In the genomic region with DNA sequence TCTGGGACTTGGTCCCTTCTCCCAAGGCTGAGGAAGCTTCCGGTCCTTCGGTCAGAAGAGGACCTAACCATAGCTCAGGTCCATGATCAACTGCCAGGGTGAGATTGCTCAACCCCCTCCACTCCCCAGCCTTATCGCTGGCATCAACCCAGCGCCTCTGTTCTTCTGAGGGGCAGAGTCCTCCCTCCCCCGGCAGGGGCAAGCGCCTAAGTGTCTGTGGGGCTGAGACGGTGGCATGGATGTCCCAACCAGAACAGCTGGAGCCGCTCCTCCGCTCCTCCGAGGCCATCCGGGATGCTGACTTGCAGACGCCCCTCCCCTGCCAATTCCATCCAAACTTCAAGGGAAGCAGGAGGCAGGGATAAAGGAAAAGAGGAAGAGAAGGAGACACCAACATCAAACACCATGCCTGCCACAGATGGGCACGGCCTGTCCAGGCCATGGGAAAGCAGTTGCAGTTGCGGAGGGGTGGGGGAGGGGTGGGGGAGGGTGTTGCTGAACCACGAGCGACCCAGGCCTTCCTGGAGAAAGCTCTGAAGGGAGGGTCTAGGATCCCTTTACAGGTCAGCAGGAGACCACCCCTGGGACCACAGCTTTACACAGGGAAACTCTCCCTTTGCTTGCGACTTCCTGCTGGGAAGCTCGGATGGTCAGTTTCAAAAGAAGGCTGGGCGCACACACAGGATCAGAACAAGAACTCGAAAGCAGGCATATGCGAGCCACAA, we compare ENCODE assay signal across 9 mouse cellular contexts. TPM values are rescaled to one million over a fixed set of nuclear protein-coding genes. Genes with fewer than 3 reads are reported as not detected.
DNase-seq lines count a peak whose midpoint lies in the region; ATAC-seq and TF ChIP-seq lines count a peak whose summit lies in the region.
"Had no signal": no experiment of that assay in that cellular context is flagged by ENCODE, and none has a peak within 500 bp of the region (broad histone marks: within the 10 kb centered on the region; RNA-seq: fewer than 3 reads in every experiment).

No protein-coding gene starts in this region.

- no peak for ATAC-seq in hindbrain, embryonic 15.5 days (ENCODE audit: low FRiP score, low read depth)
- ATAC-seq in liver, embryonic 13.5 days (ENCODE audit: low read depth) = peak; percentile 7; the same call in 1 of the 2 replicates
- ATAC-seq in midbrain, postnatal 0 days (ENCODE audit: low FRiP score) = no peak

- peak overlapping the region; percentile 93; the same call in 1 of the 2 replicates for H3K9ac ChIP-seq in hindbrain, embryonic 15.5 days
- H3K9ac ChIP-seq in liver, embryonic 13.5 days = peak overlapping the region; percentile 90
- peak overlapping the region; percentile 93; the same call in 1 of the 2 replicates for H3K9ac ChIP-seq in midbrain, postnatal 0 days (replicated peaks; ENCODE audit: low read length, poor library complexity, severe bottlenecking)

- peaks cover 44% of the 10 kb centered on the region for H3K4me1 ChIP-seq in thymus, adult 2 months (replicated peaks; ENCODE audit: control insufficient read depth, insufficient read depth, low read length)
- H3K4me1 ChIP-seq in forebrain, embryonic 10.5 days = peaks cover 61% of the 10 kb centered on the region
- peaks cover 41% of the 10 kb centered on the region for H3K4me1 ChIP-seq in hindbrain, embryonic 15.5 days (replicated peaks)
- H3K4me1 ChIP-seq in liver, embryonic 13.5 days (replicated peaks) = peaks cover 70% of the 10 kb centered on the region
- peaks cover 12% of the 10 kb centered on the region for H3K4me1 ChIP-seq in midbrain, postnatal 0 days (ENCODE audit: insufficient read depth, low read length)

- H3K4me3 ChIP-seq in thymus, adult 2 months (ENCODE audit: control insufficient read depth, insufficient read depth, low read length) = no peak overlapping the region
- peak overlapping the region; percentile 92 for H3K4me3 ChIP-seq in forebrain, embryonic 10.5 days
- H3K4me3 ChIP-seq in hindbrain, embryonic 15.5 days = peak overlapping the region; percentile 85
- peak overlapping the region; percentile 81 for H3K4me3 ChIP-seq in liver, embryonic 13.5 days (replicated peaks)
- peak overlapping the region; percentile 89 for H3K4me3 ChIP-seq in midbrain, postnatal 0 days (ENCODE audit: low read depth, low read length)

- H3K27me3 ChIP-seq in thymus, adult 2 months (ENCODE audit: control insufficient read depth, insufficient read depth, low read length) = no peaks in the 10 kb centered on the region
- peaks cover 3% of the 10 kb centered on the region; the same call in 1 of the 2 replicates for H3K27me3 ChIP-seq in forebrain, embryonic 10.5 days (ENCODE audit: poor library complexity, severe bottlenecking)
- no peaks in the 10 kb centered on the region for H3K27me3 ChIP-seq in hindbrain, embryonic 15.5 days
- no peaks in the 10 kb centered on the region for H3K27me3 ChIP-seq in liver, embryonic 13.5 days
- no peaks in the 10 kb centered on the region for H3K27me3 ChIP-seq in midbrain, postnatal 0 days (ENCODE audit: insufficient read depth, low read length)

- no peaks in the 10 kb centered on the region for H3K36me3 ChIP-seq in thymus, adult 2 months (ENCODE audit: control insufficient read depth, insufficient read depth, low read length)
- peaks cover 47% of the 10 kb centered on the region for H3K36me3 ChIP-seq in forebrain, embryonic 10.5 days (replicated peaks)
- no peaks in the 10 kb centered on the region for H3K36me3 ChIP-seq in hindbrain, embryonic 15.5 days
- peaks cover 23% of the 10 kb centered on the region for H3K36me3 ChIP-seq in liver, embryonic 13.5 days
- H3K36me3 ChIP-seq in midbrain, postnatal 0 days (ENCODE audit: insufficient read depth, low read length) = no peaks in the 10 kb centered on the region

- no peak overlapping the region for H3K27ac ChIP-seq in thymus, adult 2 months (ENCODE audit: control insufficient read depth, insufficient read depth, low read length)
- H3K27ac ChIP-seq in forebrain, embryonic 10.5 days = peak overlapping the region; percentile 99
- peak overlapping the region; percentile 95 for H3K27ac ChIP-seq in hindbrain, embryonic 15.5 days (replicated peaks)
- peak overlapping the region; percentile 96 for H3K27ac ChIP-seq in liver, embryonic 13.5 days
- peak overlapping the region; percentile 94 for H3K27ac ChIP-seq in midbrain, postnatal 0 days (ENCODE audit: low read depth, low read length)

- H3K9me3 ChIP-seq in forebrain, embryonic 10.5 days = no peaks in the 10 kb centered on the region
- no peaks in the 10 kb centered on the region for H3K9me3 ChIP-seq in hindbrain, embryonic 15.5 days
- no peaks in the 10 kb centered on the region for H3K9me3 ChIP-seq in liver, embryonic 13.5 days (replicated peaks)
- H3K9me3 ChIP-seq in midbrain, postnatal 0 days (ENCODE audit: low read length) = no peaks in the 10 kb centered on the region

- peak; percentile 28 for DNase-seq in thymus, adult 2 months
- DNase-seq in thymus, postnatal 25 days = no peak
- DNase-seq in forebrain, embryonic 10.5 days (ENCODE audit: extremely low spot score, low spot score) = peak; percentile 50
- peak; percentile 53 for DNase-seq in liver, embryonic 13.5 days
- no peak for DNase-seq in midbrain, postnatal 0 days (ENCODE audit: low spot score)
- no peak for DNase-seq in cerebellum, adult 9-11 months
- DNase-seq in right cerebral cortex, postnatal 25 days = no peak

- TF ChIP-seq POLR2A in thymus, adult 2 months (IDR thresholded peaks at IDR 0.05; ENCODE audit: control insufficient read depth, extremely low read depth, insufficient read depth, low read length, poor library complexity) = no peak

- WGBS in thymus, adult 2 months = 64% methylated on average over 21 of the region's 21 CpGs
- 11% methylated on average over 21 of the region's 21 CpGs for WGBS in forebrain, embryonic 10.5 days
- 11% methylated on average over 21 of the region's 21 CpGs for WGBS in hindbrain, embryonic 15.5 days
- WGBS in liver, embryonic 13.5 days (ENCODE audit: insufficient replicate concordance) = 11% methylated on average over 21 of the region's 21 CpGs
- WGBS in midbrain, postnatal 0 days = 17% methylated on average over 21 of the region's 21 CpGs

- H3K4me2 ChIP-seq in hindbrain, embryonic 15.5 days = peak overlapping the region; percentile 75
- H3K4me2 ChIP-seq in liver, embryonic 13.5 days = peak overlapping the region; percentile 98
- peak overlapping the region; percentile 84 for H3K4me2 ChIP-seq in midbrain, postnatal 0 days (ENCODE audit: low read depth, low read length, poor library complexity, severe bottlenecking)

- no peak for TF ChIP-seq CTCF in thymus, adult 2 months (IDR thresholded peaks at IDR 0.05; ENCODE audit: borderline replicate concordance, control insufficient read depth, extremely low read depth, insufficient read depth, low read length, poor library complexity)
- no peak for TF ChIP-seq CTCF in midbrain, postnatal 0 days (IDR thresholded peaks at IDR 0.05)

RNA-seq across cellular contexts. Expression of a gene that starts 2.7 kb away (rescaled TPM):
- 28.7 and 32.8 TPM in 2 replicates for polyA plus RNA-seq in thymus, adult 2 months (2012; rRNA removed)
- polyA plus RNA-seq in forebrain, embryonic 10.5 days (2016; fragmentation: Nextera tagmentation; extraction: Ambion mirVana) = 107 TPM in 2 replicates
- polyA plus RNA-seq in hindbrain, embryonic 15.5 days (2015; fragmentation: Nextera tagmentation; extraction: Ambion mirVana) = 67.5 and 71.7 TPM in 2 replicates
- 17.3 and 18.4 TPM in 2 replicates for polyA plus RNA-seq in liver, embryonic 13.5 days (2015; fragmentation: Nextera tagmentation; extraction: Ambion mirVana)
- 88.0 and 89.5 TPM in 2 replicates for total RNA-seq in midbrain, postnatal 0 days (2014; rRNA removed)
- polyA plus RNA-seq in midbrain, postnatal 0 days (2015; fragmentation: Nextera tagmentation; extraction: Ambion mirVana) = 60.3 and 63.2 TPM in 2 replicates

RNA-seq across cellular contexts. Expression of a gene that starts 39.1 kb away (rescaled TPM):
- 0.84 and 1.4 TPM in 2 replicates for polyA plus RNA-seq in thymus, adult 2 months (2012; rRNA removed)
- 0.28 and 0.40 TPM in 2 replicates for polyA plus RNA-seq in forebrain, embryonic 10.5 days (2016; fragmentation: Nextera tagmentation; extraction: Ambion mirVana)
- 0.29 and 0.49 TPM in 2 replicates for polyA plus RNA-seq in hindbrain, embryonic 15.5 days (2015; fragmentation: Nextera tagmentation; extraction: Ambion mirVana)
- not detected in 2 replicates for polyA plus RNA-seq in liver, embryonic 13.5 days (2015; fragmentation: Nextera tagmentation; extraction: Ambion mirVana)
- 0.22 TPM in 1 of 2 replicates, not detected in the other for total RNA-seq in midbrain, postnatal 0 days (2014; rRNA removed)
- 0.20 TPM in 2 replicates for polyA plus RNA-seq in midbrain, postnatal 0 days (2015; fragmentation: Nextera tagmentation; extraction: Ambion mirVana)
- total RNA-seq: neutrophil, adult 5-6 weeks had no signal

Comparison
In these comparisons a context has a peak if more than half of its experiments do, and no peak if none do; other contexts are left out.
1. DNase-seq: peak in thymus, adult 2 months (single experiment), forebrain, embryonic 10.5 days (single experiment) and liver, embryonic 13.5 days (single experiment); none in thymus, postnatal 25 days (single experiment), midbrain, postnatal 0 days (single experiment), cerebellum, adult 9-11 months (single experiment) and right cerebral cortex, postnatal 25 days (single experiment).
2. Peak in every context shown above with its lines, with median percentiles within 50 percentile points of each other: H3K4me2 ChIP-seq and H3K9ac ChIP-seq.